Mouse (Mus musculus) bone marrow, adult 2 months (tissue): ENCODE measurements at regions not wholly inside any gene's neighbourhood (a gene's known extent, or its start where the extent isn't known, plus 50 kb on each side); places are given as distances from the start of the nearest gene placed in this dataset.
A peak's percentile ranks its signal among the peaks of the same experiment; 100 is the strongest.

Source experiments
- H3K27ac ChIP-seq: fragments of 200-500 bp; 2 replicates; pipeline ENCODE4 v1.5.1; 2012; ENCODE audit warnings: low read depth, mild to moderate bottlenecking, control low read depth, inconsistent platforms, low read length; ENCODE audit not compliant: control insufficient read depth, poor library complexity, insufficient read depth
- H3K4me1 ChIP-seq: fragments of 200-500 bp; 2 replicates; pipeline ENCODE4 v1.6.1; 2011; ENCODE audit warnings: low read length; ENCODE audit not compliant: control insufficient read depth, insufficient read depth
- H3K4me3 ChIP-seq: fragments of 200-500 bp; replicated peaks from 2 replicates; pipeline ENCODE3; 2011; ENCODE audit warnings: mild to moderate bottlenecking, low read depth, low read length, control low read depth; ENCODE audit not compliant: control insufficient read depth
- CTCF ChIP-seq: fragments of 200-500 bp; IDR thresholded peaks from 2 replicates; pipeline ENCODE4 v1.5.1; 2011; ENCODE audit warnings: low read length, control low read depth; ENCODE audit not compliant: control insufficient read depth, insufficient read depth
- POLR2A ChIP-seq: fragments of 200-500 bp; IDR thresholded peaks from 2 replicates; pipeline ENCODE4 v1.6.1; 2011; ENCODE audit warnings: low read depth, mild to moderate bottlenecking, control low read depth, low read length, borderline replicate concordance; ENCODE audit not compliant: control insufficient read depth
- WGBS: fragments of 180-500 bp; shearing (Covaris S2); methylation state at CpG from one replicate; pipeline ENCODE4 v1.1.7; 2018; 5-methylcytosine and 5-hydroxymethylcytosine counted together

DNA sequence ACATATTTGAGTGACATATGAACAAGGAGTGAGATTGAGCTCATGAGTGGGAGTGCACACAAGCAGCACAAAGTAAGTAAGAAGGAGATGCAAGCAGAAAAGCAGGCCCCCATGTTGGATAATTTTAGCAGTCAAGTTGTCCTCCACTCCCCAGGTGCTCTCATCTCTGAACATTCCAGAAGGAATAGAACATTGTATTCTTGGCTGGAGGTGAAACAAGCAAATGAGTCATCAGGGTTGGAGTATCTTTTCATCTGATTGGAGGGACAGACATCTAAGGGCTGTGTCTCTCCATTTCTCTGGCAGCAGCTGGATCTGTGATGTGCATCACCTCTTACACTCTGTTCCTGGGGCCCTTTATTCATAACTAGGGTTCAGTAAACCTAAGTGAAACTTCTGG, 122.7 kb downstream of the Cldn1 start:
- Histone ChIP-seq H3K4me1 (no peaks in the 10 kb centered on the region; the same call in 1 of the 2 replicates), H3K27ac (no peak overlapping the region), H3K4me3 (no peak overlapping the region)
- TF ChIP-seq CTCF (no peak), POLR2A (no peak)

DNA sequence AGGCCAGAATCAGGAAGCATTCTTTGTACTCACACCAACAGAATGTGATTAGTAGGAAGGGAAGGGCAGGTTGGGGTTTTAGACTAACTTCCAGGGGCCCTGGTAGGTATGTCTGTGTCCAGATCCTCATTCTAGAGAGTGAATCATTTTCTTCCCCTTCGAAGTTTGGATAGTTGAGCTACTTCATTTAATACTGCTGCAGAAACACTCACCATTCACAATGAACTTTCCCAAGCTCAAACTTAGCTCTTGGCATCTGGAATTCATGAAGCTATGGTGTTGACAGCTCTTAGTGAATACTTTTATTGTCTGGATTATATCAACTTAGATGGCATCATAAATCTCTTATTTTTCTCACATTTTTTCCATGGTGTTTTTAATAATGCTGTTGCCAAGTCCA, 123.7 kb downstream of the Cldn1 start:
- H3K4me1 ChIP-seq = no peaks in the 10 kb centered on the region; the same call in 1 of the 2 replicates
- no peak overlapping the region for H3K27ac ChIP-seq
- 36% methylated on average over 1 of the region's 1 CpGs for WGBS
- H3K4me3 ChIP-seq = no peak overlapping the region
- TF ChIP-seq POLR2A (no peak), CTCF (no peak)

DNA sequence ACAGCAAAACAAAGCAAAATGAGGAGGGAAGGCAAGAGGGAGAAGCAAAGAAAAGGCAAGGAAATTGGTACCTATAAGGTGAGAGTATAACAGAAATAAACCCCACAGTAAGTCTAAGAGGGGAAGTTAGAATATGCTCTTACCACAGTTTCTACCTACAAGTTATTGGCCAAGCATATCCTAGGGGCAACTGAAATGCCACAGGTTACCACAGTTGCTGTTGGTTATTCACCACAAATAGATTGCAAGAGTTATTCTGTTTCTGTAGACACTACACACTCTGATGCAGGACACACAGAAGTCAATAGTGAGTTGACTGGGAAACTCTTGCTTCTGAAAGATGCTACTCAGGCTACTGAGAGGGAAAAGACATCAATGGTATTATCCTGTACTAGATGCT, 129.7 kb upstream of the P3h2 start:
- no peak overlapping the region for H3K4me3 ChIP-seq
- no peak for TF ChIP-seq CTCF
- no peak for TF ChIP-seq POLR2A
- no peaks in the 10 kb centered on the region for H3K4me1 ChIP-seq
- no peak overlapping the region for H3K27ac ChIP-seq

DNA sequence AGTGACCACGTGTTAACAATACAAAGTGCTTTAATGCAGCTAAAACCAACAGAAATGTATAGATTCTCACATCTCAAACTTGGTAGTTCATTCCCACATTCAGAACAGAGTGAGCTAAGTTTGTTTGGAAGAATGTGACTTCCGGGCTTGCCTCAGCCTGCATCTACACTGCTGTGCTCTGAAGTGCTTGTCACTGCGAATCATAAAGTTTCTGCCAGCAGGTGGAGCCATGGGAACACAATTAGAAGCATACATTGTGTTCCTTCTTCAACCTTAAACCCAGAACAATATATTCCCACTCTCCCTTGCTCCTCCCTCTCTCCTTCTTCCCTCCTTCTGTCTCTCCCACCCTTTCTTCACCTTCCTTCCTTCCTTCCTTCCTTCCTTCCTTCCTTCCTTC, 128.5 kb upstream of the P3h2 start:
- 10% methylated on average over 3 of the region's 3 CpGs for WGBS
- Histone ChIP-seq H3K27ac (no peak overlapping the region), H3K4me1 (no peaks in the 10 kb centered on the region), H3K4me3 (no peak overlapping the region)
- TF ChIP-seq CTCF (peak; percentile 41), POLR2A (no peak)

DNA sequence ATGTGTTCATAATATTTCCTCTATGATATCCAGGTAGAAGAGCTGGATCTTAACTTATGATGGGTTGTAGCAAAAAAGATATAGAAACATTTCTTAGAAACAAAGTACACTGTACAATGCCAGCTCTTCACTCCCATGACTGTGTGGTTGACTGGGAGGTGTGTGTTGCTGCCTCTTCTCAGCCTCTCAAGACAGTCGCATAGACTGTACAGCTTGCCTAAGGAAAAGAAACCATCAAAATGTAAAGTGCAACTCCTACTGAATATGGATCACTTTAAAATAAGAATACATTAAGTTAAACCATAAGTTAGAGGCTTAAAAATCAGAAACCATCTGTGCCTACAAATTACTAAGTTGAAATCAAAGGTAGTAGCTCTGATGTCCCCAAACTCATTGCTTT, 125.5 kb upstream of the P3h2 start:
- Histone ChIP-seq H3K4me1 (no peaks in the 10 kb centered on the region), H3K27ac (no peak overlapping the region), H3K4me3 (no peak overlapping the region)
- TF ChIP-seq CTCF = no peak
- no peak for TF ChIP-seq POLR2A
- WGBS = 86% methylated on average over 1 of the region's 1 CpGs

DNA sequence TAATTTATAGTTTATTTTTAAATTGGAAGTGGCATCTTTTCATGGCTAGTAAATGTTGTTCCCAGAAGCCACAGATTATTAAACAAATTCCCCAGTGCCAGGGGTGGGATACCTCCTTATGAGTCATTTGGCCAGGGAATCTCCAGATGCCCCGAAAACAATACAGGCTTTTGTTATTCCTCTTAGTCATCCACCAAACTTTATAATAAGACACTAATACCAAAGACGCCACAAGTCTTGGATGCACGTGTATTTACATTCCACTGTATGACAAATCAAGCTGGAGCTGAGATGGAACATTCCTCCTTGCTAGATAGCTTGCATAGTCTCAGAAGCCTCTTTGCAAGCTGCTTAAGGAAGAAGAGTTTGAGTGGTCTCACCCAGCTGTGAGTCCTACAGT, 105.8 kb upstream of the P3h2 start:
- no peak for TF ChIP-seq CTCF
- TF ChIP-seq POLR2A = no peak
- Histone ChIP-seq H3K27ac (no peak overlapping the region), H3K4me1 (no peaks in the 10 kb centered on the region), H3K4me3 (no peak overlapping the region)
- 75% methylated on average over 3 of the region's 3 CpGs for WGBS

DNA sequence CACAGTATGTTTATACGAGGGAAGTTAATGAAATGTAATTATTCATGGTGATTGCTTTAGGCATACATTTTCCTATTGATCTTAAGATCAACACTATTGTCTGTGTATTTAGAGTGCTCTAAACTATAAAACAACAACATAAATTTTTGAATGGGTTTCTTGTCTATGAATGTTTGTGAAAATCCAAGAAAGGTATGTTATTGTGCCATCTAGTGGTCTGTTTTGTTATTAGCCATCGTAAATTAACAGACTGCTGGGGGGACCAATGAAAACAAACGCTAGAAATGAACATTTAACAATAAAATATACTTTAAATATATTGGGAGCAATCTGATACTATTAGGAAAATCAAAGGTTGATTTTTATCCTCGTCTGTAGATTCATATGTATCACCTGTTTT, 93.5 kb upstream of the P3h2 start:
- Histone ChIP-seq H3K4me3 (no peak overlapping the region), H3K27ac (no peak overlapping the region), H3K4me1 (no peaks in the 10 kb centered on the region)
- 21% methylated on average over 4 of the region's 4 CpGs for WGBS
- no peak for TF ChIP-seq CTCF
- TF ChIP-seq POLR2A = no peak

DNA sequence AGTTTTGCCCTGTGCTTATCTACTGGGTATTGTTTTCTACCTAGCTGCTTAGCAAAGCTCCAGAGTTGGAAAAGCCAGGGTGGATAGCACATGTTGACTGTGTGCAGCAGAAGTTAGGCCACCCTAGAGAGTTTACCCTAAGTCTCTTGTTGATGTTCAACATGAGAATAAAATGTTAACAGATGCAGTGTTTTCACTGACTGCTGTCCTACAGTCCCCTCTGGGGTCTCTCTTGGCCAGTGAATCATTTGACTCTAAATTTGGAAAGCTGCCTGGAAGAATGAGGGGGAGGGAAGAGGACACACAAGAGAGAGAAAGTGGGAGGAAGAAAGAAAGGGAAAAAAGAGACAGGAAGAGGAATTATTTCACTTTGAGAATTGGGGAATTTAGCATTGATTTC, 90.8 kb upstream of the P3h2 start:
- Histone ChIP-seq H3K27ac (no peak overlapping the region), H3K4me1 (no peaks in the 10 kb centered on the region), H3K4me3 (no peak overlapping the region)
- TF ChIP-seq CTCF = no peak
- TF ChIP-seq POLR2A = no peak
